Mouse (Mus musculus) G1E (cell line): ENCODE data around the gene Abcg5.

Experiments
- CTCF ChIP-seq: IDR thresholded peaks from 2 replicates; pipeline ENCODE4 v1.5.1; 2012; ENCODE audit warnings: low read depth, low read length, inconsistent platforms, mixed read lengths
- POLR2AphosphoS5 ChIP-seq: IDR thresholded peaks from 2 replicates; pipeline ENCODE4 v1.6.1; 2012; ENCODE audit warnings: low read depth, low read length, inconsistent platforms; ENCODE audit not compliant: insufficient replicate concordance

- TF ChIP-seq CTCF: no peak
- TF ChIP-seq POLR2AphosphoS5: no peak
These were observed 40.5 kb downstream of the Abcg5 start for GRCm38 (mm10) chr17:84642324-84642723.
